Mouse (Mus musculus) urinary bladder, postnatal 10 days (tissue): Measurements from ENCODE around the gene Elane.

Source experiments
- DNase-seq: peaks from one replicate; pipeline ENCODE4 v3.0.0; 2022; ENCODE audit warnings: low spot score

Gene Elane

GRCm38 (mm10) chr10:79886054-79886453 is at the start of gene Elane:
Gene Elane (plus strand): TSS chr10:79886247.
- DNase-seq = no peak

GRCm38 (mm10) chr10:79836918-79837317 is 49.1 kb upstream of the Elane start:
- DNase-seq = no peak

- DNase-seq = no peak
Measured at GRCm38 (mm10) chr10:79838151-79838550, 47.9 kb upstream of the Elane start.

- DNase-seq = no peak
Measured at GRCm38 (mm10) chr10:79840091-79840490, 46.0 kb upstream of the Elane start.

GRCm38 (mm10) chr10:79840644-79841551 is 45.1 kb upstream of the Elane start:
- DNase-seq = no peak

- no peak for DNase-seq
Measured at GRCm38 (mm10) chr10:79842322-79842721, 43.7 kb upstream of the Elane start.

- no peak for DNase-seq
Measured at GRCm38 (mm10) chr10:79843476-79843875, 42.6 kb upstream of the Elane start.

GRCm38 (mm10) chr10:79846553-79846952 is 39.5 kb upstream of the Elane start:
- no peak for DNase-seq

- DNase-seq = no peak
Measured at GRCm38 (mm10) chr10:79849941-79850628, 36.0 kb upstream of the Elane start.

GRCm38 (mm10) chr10:79851653-79852052 is 34.4 kb upstream of the Elane start:
- no peak for DNase-seq

GRCm38 (mm10) chr10:79852107-79852789 is 33.8 kb upstream of the Elane start:
- no peak for DNase-seq

GRCm38 (mm10) chr10:79852827-79853226 is 33.2 kb upstream of the Elane start:
- DNase-seq = no peak

- DNase-seq = peak; percentile 94
Measured at GRCm38 (mm10) chr10:79853392-79853791, 32.7 kb upstream of the Elane start.

GRCm38 (mm10) chr10:79853860-79854795 is 31.9 kb upstream of the Elane start, which contains the start of gene Ptbp1:
Gene Ptbp1 (plus strand): TSS chr10:79854427.
- peak; percentile 96 for DNase-seq

- DNase-seq = no peak
Measured at GRCm38 (mm10) chr10:79854801-79855541, 31.1 kb upstream of the Elane start.

GRCm38 (mm10) chr10:79855558-79856184 is 30.4 kb upstream of the Elane start:
- no peak for DNase-seq

- no peak for DNase-seq
Measured at GRCm38 (mm10) chr10:79856280-79856679, 29.8 kb upstream of the Elane start.

GRCm38 (mm10) chr10:79856704-79857451 is 29.2 kb upstream of the Elane start:
- DNase-seq = no peak

- DNase-seq = no peak
Measured at GRCm38 (mm10) chr10:79857452-79857811, 28.6 kb upstream of the Elane start.

- DNase-seq = no peak
Measured at GRCm38 (mm10) chr10:79857894-79858293, 28.2 kb upstream of the Elane start.
